Mouse (Mus musculus): ENCODE results near the gene Prdm16.

GRCm38 (mm10) chr4:154496522-154496921 is 140.2 kb downstream of the Prdm16 start:
- TF ChIP-seq CTCF (IDR thresholded peaks at IDR 0.05; ENCODE audit: low read depth) = no peak
- TF ChIP-seq EP300 (IDR thresholded peaks at IDR 0.05; ENCODE audit: low read depth) = no peak

All from liver, postnatal 0 days (tissue).